Mouse (Mus musculus): Measurements from ENCODE around the gene Arl6ip5. TPM values are rescaled to one million over a fixed set of nuclear protein-coding genes. Genes with fewer than 3 reads are reported as not detected.
A peak's percentile ranks its signal among the peaks of the same experiment; 100 is the strongest.

The Arl6ip5 gene
- total RNA-seq (2021) (100 to 1,000 TPM; 122 to 138 TPM), polyA plus RNA-seq (2012; rRNA removed) (97.8 and 147 TPM in 2 replicates)
- long read RNA-seq, transcript Arl6ip5-201 (3 exons, 1,442 nt) = major isoform, 54 of 57 reads
- long read RNA-seq, partial matches to known transcripts = 3 of 57 reads
- long read RNA-seq, other reads (novel, unspliced or antisense) = 0 of 57 reads

DNA sequence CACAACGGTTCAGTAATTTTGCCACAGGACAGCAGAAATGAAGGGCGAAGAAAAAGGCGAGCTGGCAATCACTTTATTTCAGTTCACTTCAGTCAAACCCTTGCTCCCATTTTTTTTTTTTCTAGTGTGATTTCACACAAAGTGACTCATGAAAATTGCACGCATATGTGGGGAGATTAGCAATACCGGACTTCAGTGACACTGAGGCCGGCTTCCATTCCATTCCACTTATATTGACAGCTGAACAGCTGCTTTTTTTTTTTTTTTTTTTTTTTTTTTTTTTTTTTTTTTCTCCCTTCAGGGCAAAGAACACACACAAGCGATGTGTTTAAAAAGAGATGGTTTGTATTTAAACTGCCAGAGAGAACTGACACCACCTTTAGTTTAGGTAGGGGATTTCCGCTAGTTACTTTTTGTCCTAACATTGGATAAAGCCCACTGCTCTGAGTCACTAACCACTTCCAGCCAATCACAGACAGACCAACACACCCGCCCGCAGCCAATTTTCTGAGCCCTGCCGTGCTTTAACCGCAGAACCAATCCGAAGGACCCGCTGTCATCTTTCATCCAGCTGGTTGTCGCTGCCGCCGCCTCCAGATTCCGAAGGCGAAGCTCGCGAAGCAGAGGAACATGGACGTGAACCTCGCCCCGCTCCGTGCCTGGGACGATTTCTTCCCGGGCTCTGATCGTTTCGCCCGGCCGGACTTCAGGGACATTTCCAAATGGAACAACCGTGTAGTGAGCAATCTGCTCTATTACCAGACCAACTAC, at the start of gene Arl6ip5:
TSS of gene Arl6ip5 (plus strand) at position 499 of the 771 bp plus-strand sequence.
- TF ChIP-seq CTCF (IDR thresholded peaks at IDR 0.05) = no peak
- 0 out of 2 replicates have a peak, but pooled peaks have one; percentile 47 for TF ChIP-seq EP300 (IDR thresholded peaks at IDR 0.05; ENCODE audit: insufficient read depth, low read depth, low read length)
- peak; percentile 91 for TF ChIP-seq POLR2A (IDR thresholded peaks at IDR 0.05; ENCODE audit: insufficient read depth, low read depth, low read length)
- WGBS = 7% methylated on average over 32 of the region's 32 CpGs
- intact Hi-C loops (cut with DNase I) = loop anchor here (5.0 kb wide), 2 partner anchors 42 to 63 kb away; partner anchors contain the start of genes Eogt and Lmod3
- H3K36me3 ChIP-seq (ENCODE audit: control insufficient read depth, insufficient read depth, low read length) = peaks cover 14% of the 10 kb centered on the region
- peaks cover 2% of the 10 kb centered on the region for H3K79me2 ChIP-seq (replicated peaks; ENCODE audit: control insufficient read depth, insufficient read depth, low read length)
- peaks cover 8% of the 10 kb centered on the region for H3K4me1 ChIP-seq (ENCODE audit: control insufficient read depth, insufficient read depth, low read length)
- H3K9ac ChIP-seq (ENCODE audit: low read depth, low read length) = peak within 1 kb of the TSS; percentile 78
- peak within 1 kb of the TSS; percentile 86 for H3K4me3 ChIP-seq
- H3K27ac ChIP-seq = peak within 1 kb of the TSS; percentile 94
- DNase-seq = peak; percentile 89 to 92
- H3K27me3 ChIP-seq (ENCODE audit: control insufficient read depth, insufficient read depth, low read length) = no peaks in the 10 kb centered on the region

- no peak overlapping the region for H3K4me3 ChIP-seq
- H3K9ac ChIP-seq (ENCODE audit: low read depth, low read length) = no peak overlapping the region
- TF ChIP-seq EP300 (IDR thresholded peaks at IDR 0.05; ENCODE audit: insufficient read depth, low read depth, low read length) = no peak
- intact Hi-C loops (cut with DNase I) = no loop called here
- H3K36me3 ChIP-seq (ENCODE audit: control insufficient read depth, insufficient read depth, low read length) = peaks cover 9% of the 10 kb centered on the region
- WGBS = 39% methylated on average over 11 of the region's 11 CpGs
- H3K79me2 ChIP-seq (replicated peaks; ENCODE audit: control insufficient read depth, insufficient read depth, low read length) = peaks cover 3% of the 10 kb centered on the region; the same call in 1 of the 2 replicates
- peak in 1 of 2 experiments; percentile 27 for DNase-seq
- no peaks in the 10 kb centered on the region for H3K27me3 ChIP-seq (ENCODE audit: control insufficient read depth, insufficient read depth, low read length)
- H3K4me1 ChIP-seq (ENCODE audit: control insufficient read depth, insufficient read depth, low read length) = peaks cover 6% of the 10 kb centered on the region
- H3K27ac ChIP-seq = no peak overlapping the region
These were observed 34.8 kb upstream of the Arl6ip5 start for GRCm38 (mm10) chr6:97175716-97176115.

- intact Hi-C loops (cut with DNase I) = loop anchor here (2.0 kb wide), 2 partner anchors 26 to 30 kb away; partner anchors contain the start of genes Eogt and Uba3
- Histone ChIP-seq H3K9ac (ENCODE audit: low read depth, low read length) (peak within 1 kb of the TSS; percentile 85), H3K36me3 (ENCODE audit: control insufficient read depth, insufficient read depth, low read length) (peaks cover 7% of the 10 kb centered on the region; the same call in 1 of the 2 replicates), H3K79me2 (replicated peaks; ENCODE audit: control insufficient read depth, insufficient read depth, low read length) (peaks cover 1% of the 10 kb centered on the region; the same call in 1 of the 2 replicates), H3K4me1 (ENCODE audit: control insufficient read depth, insufficient read depth, low read length) (peaks cover 6% of the 10 kb centered on the region), H3K4me3 (peak within 1 kb of the TSS; percentile 88), H3K27me3 (ENCODE audit: control insufficient read depth, insufficient read depth, low read length) (no peaks in the 10 kb centered on the region), H3K27ac (peak within 1 kb of the TSS; percentile 96)
- peak; percentile 94 for TF ChIP-seq POLR2A (IDR thresholded peaks at IDR 0.05; ENCODE audit: insufficient read depth, low read depth, low read length)
- TF ChIP-seq EP300 (IDR thresholded peaks at IDR 0.05; ENCODE audit: insufficient read depth, low read depth, low read length) = 0 out of 2 replicates have a peak, but pooled peaks have one; percentile 38
- TF ChIP-seq CTCF (IDR thresholded peaks at IDR 0.05) = no peak
- DNase-seq = peak; percentile 96 to 98
- WGBS = 1% methylated on average over 80 of the region's 80 CpGs
These were observed 31.8 kb upstream of the Arl6ip5 start, which contains the start of gene Tmf1 for GRCm38 (mm10) chr6:97178491-97179366. Tmf1 (minus strand) TSS chr6:97179122.

DNA sequence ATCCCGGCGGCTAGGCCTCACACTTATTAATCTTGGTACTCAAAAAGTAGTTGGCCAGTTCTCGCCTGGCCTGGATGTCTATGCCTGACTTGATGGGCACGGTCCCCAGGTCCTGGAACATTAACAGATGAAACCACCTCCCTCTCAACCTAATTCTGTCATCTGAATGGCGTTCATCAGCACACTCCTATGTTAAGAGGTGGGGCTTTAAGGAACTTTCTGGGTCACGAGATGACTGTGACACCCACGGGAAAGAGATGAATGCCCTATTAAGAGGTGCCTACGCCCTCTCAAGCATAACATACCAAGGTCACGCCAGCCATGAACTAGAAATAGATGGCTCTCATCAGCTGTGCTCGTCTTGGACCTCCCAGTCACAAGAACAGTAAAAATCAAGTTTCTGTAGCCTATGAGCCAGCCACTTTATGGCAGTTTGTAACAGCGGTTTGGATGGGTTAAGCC, 31.1 kb upstream of the Arl6ip5 start:
- H3K4me1 ChIP-seq (ENCODE audit: control insufficient read depth, insufficient read depth, low read length) = peaks cover 6% of the 10 kb centered on the region

DNA sequence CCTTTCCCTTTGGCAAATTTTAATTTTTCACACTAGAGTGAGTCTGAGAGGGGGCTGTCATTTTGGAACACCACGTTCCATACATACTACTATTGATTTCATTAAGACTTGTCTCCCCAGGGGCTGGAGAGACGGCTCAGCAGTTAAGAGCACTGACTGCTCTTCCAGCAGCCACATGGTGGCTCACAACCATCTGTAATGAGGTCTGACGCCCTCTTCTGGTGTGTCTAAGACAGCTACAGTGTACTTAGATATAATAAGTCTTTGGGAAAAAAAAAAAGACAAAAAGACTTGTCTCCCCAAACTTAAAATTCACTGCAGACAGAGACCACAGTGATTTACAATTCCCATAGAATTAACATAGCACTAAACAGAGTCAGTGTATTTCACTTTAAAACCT, 10.1 kb upstream of the Arl6ip5 start:
- Histone ChIP-seq H3K27ac (no peak overlapping the region), H3K27me3 (ENCODE audit: control insufficient read depth, insufficient read depth, low read length) (no peaks in the 10 kb centered on the region), H3K4me3 (no peak overlapping the region), H3K4me1 (ENCODE audit: control insufficient read depth, insufficient read depth, low read length) (peaks cover 4% of the 10 kb centered on the region), H3K9ac (ENCODE audit: low read depth, low read length) (no peak overlapping the region), H3K79me2 (replicated peaks; ENCODE audit: control insufficient read depth, insufficient read depth, low read length) (peaks cover 2% of the 10 kb centered on the region; the same call in 1 of the 2 replicates), H3K36me3 (ENCODE audit: control insufficient read depth, insufficient read depth, low read length) (peaks cover 9% of the 10 kb centered on the region; the same call in 1 of the 2 replicates)
- intact Hi-C loops (cut with DNase I) = no loop called here
- no peak for TF ChIP-seq EP300 (IDR thresholded peaks at IDR 0.05; ENCODE audit: insufficient read depth, low read depth, low read length)
- peak; percentile 28 for TF ChIP-seq CTCF (IDR thresholded peaks at IDR 0.05)
- WGBS = 67% methylated on average over 3 of the region's 3 CpGs
- no peak for DNase-seq

More for the DNA sequence above, 31.1 kb upstream of the Arl6ip5 start:
- H3K36me3 ChIP-seq (ENCODE audit: control insufficient read depth, insufficient read depth, low read length) = peaks cover 7% of the 10 kb centered on the region; the same call in 1 of the 2 replicates
- no peak for TF ChIP-seq EP300 (IDR thresholded peaks at IDR 0.05; ENCODE audit: insufficient read depth, low read depth, low read length)
- TF ChIP-seq CTCF (IDR thresholded peaks at IDR 0.05) = no peak
- TF ChIP-seq POLR2A (IDR thresholded peaks at IDR 0.05; ENCODE audit: insufficient read depth, low read depth, low read length) = no peak
- H3K4me3 ChIP-seq = peak overlapping the region; percentile 88
- WGBS = 8% methylated on average over 11 of the region's 11 CpGs
- H3K27ac ChIP-seq = peak overlapping the region; percentile 96
- H3K79me2 ChIP-seq (replicated peaks; ENCODE audit: control insufficient read depth, insufficient read depth, low read length) = peaks cover 1% of the 10 kb centered on the region; the same call in 1 of the 2 replicates
- H3K27me3 ChIP-seq (ENCODE audit: control insufficient read depth, insufficient read depth, low read length) = no peaks in the 10 kb centered on the region
- intact Hi-C loops (cut with DNase I) = loop anchor here (2.0 kb wide), 2 partner anchors 25 to 31 kb away; partner anchors contain the start of genes Eogt and Uba3
- H3K9ac ChIP-seq (ENCODE audit: low read depth, low read length) = peak overlapping the region; percentile 85
- no peak for DNase-seq

Data from heart, adult 2 months (tissue).